Mouse (Mus musculus): Measurements from ENCODE around the gene Pbx1. TPM values are rescaled to one million over a fixed set of nuclear protein-coding genes. Genes with fewer than 3 reads are reported as not detected.
A peak's percentile ranks its signal among the peaks of the same experiment; 100 is the strongest.

Gene Pbx1
- total RNA-seq, 2 experiments from 2014 or later: 120 to 123 TPM

GRCm38 (mm10) chr1:168243068-168243467 is 189.0 kb downstream of the Pbx1 start:
- no peak for DNase-seq (ENCODE audit: low spot score in 2 of 2)
- peak overlapping the region; percentile 24; the same call in 1 of the 2 replicates for H3K27ac ChIP-seq
- H3K4me3 ChIP-seq: no peak overlapping the region
- no peak for TF ChIP-seq CTCF (conservative IDR thresholded peaks at IDR 0.05)

GRCm38 (mm10) chr1:168241316-168241715 is 190.8 kb downstream of the Pbx1 start:
- no peak overlapping the region; the same call in 1 of the 2 replicates for H3K4me3 ChIP-seq
- peak overlapping the region; percentile 70 for H3K27ac ChIP-seq
- no peak for DNase-seq (ENCODE audit: low spot score in 2 of 2)
- TF ChIP-seq CTCF (conservative IDR thresholded peaks at IDR 0.05): no peak

GRCm38 (mm10) chr1:168240846-168241245 is 191.2 kb downstream of the Pbx1 start:
- no peak overlapping the region for H3K4me3 ChIP-seq
- DNase-seq (ENCODE audit: low spot score in 2 of 2): peak; percentile 70 to 74
- TF ChIP-seq CTCF (conservative IDR thresholded peaks at IDR 0.05): no peak
- peak overlapping the region; percentile 70 for H3K27ac ChIP-seq

GRCm38 (mm10) chr1:168240386-168240785 is 191.7 kb downstream of the Pbx1 start:
- Histone ChIP-seq H3K27ac (peak overlapping the region; percentile 70), H3K4me3 (no peak overlapping the region)
- DNase-seq (ENCODE audit: low spot score in 2 of 2): no peak
- no peak for TF ChIP-seq CTCF (conservative IDR thresholded peaks at IDR 0.05)

- DNase-seq (ENCODE audit: low spot score in 2 of 2): no peak
- Histone ChIP-seq H3K27ac (peak overlapping the region; percentile 23; the same call in 1 of the 2 replicates), H3K4me3 (no peak overlapping the region)
- TF ChIP-seq CTCF (conservative IDR thresholded peaks at IDR 0.05): no peak
Observed at GRCm38 (mm10) chr1:168236101-168236500, 196.0 kb downstream of the Pbx1 start.

- H3K27ac ChIP-seq: no peak overlapping the region
- no peak for DNase-seq (ENCODE audit: low spot score in 2 of 2)
- no peak for TF ChIP-seq CTCF (conservative IDR thresholded peaks at IDR 0.05)
Observed at GRCm38 (mm10) chr1:168234355-168234754, 197.7 kb downstream of the Pbx1 start.

GRCm38 (mm10) chr1:168233182-168233581 is 198.9 kb downstream of the Pbx1 start:
- no peak for TF ChIP-seq CTCF (conservative IDR thresholded peaks at IDR 0.05)
- DNase-seq (ENCODE audit: low spot score in 2 of 2): no peak
- H3K4me3 ChIP-seq: no peak overlapping the region
- H3K27ac ChIP-seq: no peak overlapping the region

More at GRCm38 (mm10) chr1:168234355-168234754, 197.7 kb downstream of the Pbx1 start:
- H3K4me3 ChIP-seq: no peak overlapping the region

GRCm38 (mm10) chr1:168231548-168232429 is 200.3 kb downstream of the Pbx1 start:
- peak; percentile 29 for TF ChIP-seq CTCF (conservative IDR thresholded peaks at IDR 0.05)
- Histone ChIP-seq H3K27ac (no peak overlapping the region), H3K4me3 (no peak overlapping the region)

GRCm38 (mm10) chr1:168230858-168231257 is 201.2 kb downstream of the Pbx1 start:
- TF ChIP-seq CTCF (conservative IDR thresholded peaks at IDR 0.05): no peak
- no peak overlapping the region for H3K4me3 ChIP-seq
- no peak for DNase-seq (ENCODE audit: low spot score in 2 of 2)
- peak overlapping the region; percentile 28; the same call in 1 of the 2 replicates for H3K27ac ChIP-seq

More at GRCm38 (mm10) chr1:168231548-168232429, 200.3 kb downstream of the Pbx1 start:
- no peak for DNase-seq (ENCODE audit: low spot score in 2 of 2)

GRCm38 (mm10) chr1:168230134-168230533 is 201.9 kb downstream of the Pbx1 start:
- no peak for TF ChIP-seq CTCF (conservative IDR thresholded peaks at IDR 0.05)
- no peak overlapping the region for H3K27ac ChIP-seq

GRCm38 (mm10) chr1:168228756-168229526 is 203.1 kb downstream of the Pbx1 start:
- Histone ChIP-seq H3K27ac (no peak overlapping the region), H3K4me3 (no peak overlapping the region)
- no peak for DNase-seq (ENCODE audit: low spot score in 2 of 2)
- TF ChIP-seq CTCF (conservative IDR thresholded peaks at IDR 0.05): no peak

More at GRCm38 (mm10) chr1:168230134-168230533, 201.9 kb downstream of the Pbx1 start:
- no peak for DNase-seq (ENCODE audit: low spot score in 2 of 2)
- H3K4me3 ChIP-seq: no peak overlapping the region

GRCm38 (mm10) chr1:168226150-168226549 is 205.9 kb downstream of the Pbx1 start:
- Histone ChIP-seq H3K27ac (no peak overlapping the region), H3K4me3 (no peak overlapping the region)
- no peak for DNase-seq (ENCODE audit: low spot score in 2 of 2)
- no peak for TF ChIP-seq CTCF (conservative IDR thresholded peaks at IDR 0.05)

- no peak for TF ChIP-seq CTCF (conservative IDR thresholded peaks at IDR 0.05)
- Histone ChIP-seq H3K4me3 (no peak overlapping the region), H3K27ac (no peak overlapping the region)
- DNase-seq (ENCODE audit: low spot score in 2 of 2): no peak
Observed at GRCm38 (mm10) chr1:168225595-168226127, 206.4 kb downstream of the Pbx1 start.
